Mouse (Mus musculus): ENCODE results near the gene Fasl.

Gene Fasl

DNA sequence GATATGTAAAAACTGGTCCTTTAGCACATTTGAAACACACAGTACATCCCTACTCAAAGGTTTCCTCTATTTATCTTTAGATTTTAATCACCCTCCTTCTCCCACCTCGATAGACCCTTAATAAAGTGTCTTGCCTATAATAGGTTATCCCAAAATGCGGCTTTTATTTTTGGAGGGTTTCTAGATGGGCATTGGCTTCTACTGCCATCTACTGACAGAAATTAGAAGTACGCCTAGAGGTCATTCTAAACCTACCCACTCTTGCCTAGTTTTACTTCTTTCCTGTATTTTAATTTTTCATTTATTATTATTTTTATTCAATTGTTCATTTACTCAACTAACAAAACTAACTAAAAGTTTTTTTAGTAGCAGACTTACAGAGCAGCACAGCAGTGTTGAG lies 51.4 kb downstream of the Fasl start:
- no peak for TF ChIP-seq GATA4 (IDR thresholded peaks at IDR 0.05; ENCODE audit: insufficient replicate concordance, low read length)

DNA sequence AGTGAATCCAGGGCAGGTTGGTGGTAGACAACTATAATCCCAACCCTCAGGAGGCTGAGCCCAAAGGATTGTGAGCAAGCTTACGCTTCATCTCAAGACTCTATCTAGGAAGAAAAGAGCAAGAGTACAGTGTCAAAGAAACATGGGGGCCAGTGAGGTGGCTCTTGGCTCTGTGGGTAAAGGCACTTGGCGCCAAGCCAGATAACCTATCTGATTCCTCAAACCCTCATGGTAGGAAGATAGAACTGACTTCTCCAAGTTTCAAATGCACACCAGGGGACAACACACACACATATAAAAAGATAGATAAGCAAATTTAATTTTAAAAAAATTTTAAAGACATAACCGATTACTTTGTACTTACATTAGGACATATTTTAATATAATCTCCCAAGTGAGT lies 52.0 kb downstream of the Fasl start:
- no peak for TF ChIP-seq GATA4 (IDR thresholded peaks at IDR 0.05; ENCODE audit: insufficient replicate concordance, low read length)

DNA sequence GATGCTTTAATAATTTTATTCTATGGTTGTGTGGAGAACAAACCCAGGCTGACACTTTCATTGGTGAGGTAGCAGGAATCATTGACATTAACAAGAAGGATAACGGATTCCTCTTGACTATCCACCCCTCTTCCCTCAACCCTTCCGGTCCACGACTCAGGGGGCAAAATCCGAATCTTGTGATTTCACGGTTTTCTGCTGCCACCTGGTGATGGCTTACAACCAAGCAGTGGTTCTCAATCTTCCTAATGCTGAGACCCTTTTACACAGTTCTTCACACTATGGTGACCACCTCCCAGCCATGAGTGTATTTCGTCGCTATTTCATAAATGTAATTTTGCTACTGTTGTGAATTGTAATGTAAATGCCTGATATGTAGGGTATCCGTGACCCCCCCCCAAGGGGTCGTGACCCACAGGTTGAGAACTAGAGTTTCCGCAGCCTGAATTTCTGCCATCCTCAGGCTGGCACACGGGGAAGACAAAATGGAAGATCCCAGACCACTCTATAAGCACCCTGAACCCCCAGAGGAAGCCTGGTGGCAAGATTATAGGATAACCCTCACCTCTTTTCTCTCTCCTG lies 52.7 kb downstream of the Fasl start:
- TF ChIP-seq GATA4 (IDR thresholded peaks at IDR 0.05; ENCODE audit: insufficient replicate concordance, low read length), result no peak

DNA sequence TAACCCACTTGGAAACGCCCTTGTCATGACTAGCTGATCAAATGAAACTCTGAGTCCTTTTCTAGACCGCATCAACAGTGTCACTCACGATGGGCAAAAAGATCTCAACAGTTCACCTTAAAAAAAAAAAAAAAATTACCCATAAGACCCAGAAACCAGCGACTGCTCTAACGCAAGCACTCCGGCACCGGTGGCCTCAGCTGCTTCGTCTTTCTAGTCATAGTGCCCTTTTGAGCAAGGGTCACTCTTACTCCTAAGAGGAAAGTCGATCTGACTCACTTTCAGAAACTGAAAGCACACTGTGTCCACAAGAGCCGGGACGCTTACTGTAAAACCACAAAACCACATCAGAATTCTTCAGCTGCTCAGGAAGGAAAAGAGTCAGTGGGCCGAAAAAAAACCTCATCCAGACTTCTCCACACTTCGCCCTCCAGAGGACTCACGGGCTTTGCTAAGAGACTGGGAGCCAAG lies 53.5 kb downstream of the Fasl start:
- no peak for TF ChIP-seq GATA4 (IDR thresholded peaks at IDR 0.05; ENCODE audit: insufficient replicate concordance, low read length)

DNA sequence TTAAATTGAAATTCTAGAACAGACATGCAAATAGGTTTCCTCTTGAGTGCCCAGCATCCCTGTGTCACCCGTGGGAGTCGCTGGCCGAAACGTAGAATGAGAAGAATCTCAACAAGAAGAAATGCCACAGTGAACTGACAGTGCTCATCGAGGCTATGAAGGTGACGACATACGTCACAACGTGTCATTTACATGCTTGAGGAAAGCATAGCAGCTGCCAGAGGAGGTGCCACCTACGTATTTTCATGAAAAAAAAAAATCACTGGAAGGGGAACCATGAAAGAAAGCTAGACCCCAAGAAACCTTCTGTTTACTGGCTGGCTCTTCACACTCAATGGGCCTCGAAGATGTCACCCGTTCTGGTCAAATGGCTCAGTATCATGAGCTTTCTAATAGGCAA lies 54.0 kb downstream of the Fasl start:
- no peak for TF ChIP-seq GATA4 (IDR thresholded peaks at IDR 0.05; ENCODE audit: insufficient replicate concordance, low read length)

Data from liver, adult (tissue).